Mouse (Mus musculus) stomach, postnatal 0 days (tissue): Measurements from ENCODE around the gene Ccdc151.

Experiments used
- CTCF ChIP-seq: IDR thresholded peaks from 2 replicates; pipeline ENCODE4 v1.5.1; 2016; ENCODE audit warnings: antibody characterized with exemption, low read depth, mild to moderate bottlenecking, moderate library complexity
- EP300 ChIP-seq: optimal IDR thresholded peaks from 2 replicates; pipeline ENCODE3; 2016; ENCODE audit warnings: antibody characterized with exemption

GRCm38 (mm10) chr9:22049315-22049714 lies 46.9 kb upstream of the Ccdc151 start:
- TF ChIP-seq CTCF (no peak), EP300 (no peak)
